Mouse (Mus musculus) heart, embryonic 15.5 days (tissue): ENCODE data around the gene Ctnnd2. TPM values are rescaled to one million over a fixed set of nuclear protein-coding genes. Genes with fewer than 3 reads are reported as not detected.

ENCODE experiments used
- ATAC-seq: fragments of 200-750 bp; cut with Nextera tagmentation; replicated peaks from 2 replicates; pipeline ENCODE4 v1.8.0; 2017; ENCODE audit warnings: low read depth, moderate TSS enrichment; ENCODE audit not compliant: insufficient number of reproducible peaks, insufficient read depth, low FRiP score
- H3K27ac ChIP-seq: fragments of 300-500 bp; sonication (generic); 2 replicates; pipeline ENCODE4 v1.5.1; 2015; ENCODE audit warnings: mild to moderate bottlenecking, inconsistent platforms
- H3K27me3 ChIP-seq: fragments of 300-500 bp; sonication (generic); 2 replicates; pipeline ENCODE4 v1.6.1; 2015; ENCODE audit warnings: inconsistent platforms
- H3K36me3 ChIP-seq: fragments of 300-500 bp; sonication (generic); 2 replicates; pipeline ENCODE4 v1.6.1; 2015; ENCODE audit warnings: mild to moderate bottlenecking, inconsistent platforms
- H3K4me1 ChIP-seq: fragments of 300-500 bp; sonication (generic); replicated peaks from 2 replicates; pipeline ENCODE4 v1.6.1; 2015; ENCODE audit warnings: inconsistent platforms
- H3K4me2 ChIP-seq: fragments of 300-500 bp; sonication (generic); 2 replicates; pipeline ENCODE4 v1.6.1; 2015; ENCODE audit warnings: inconsistent platforms, mild to moderate bottlenecking, moderate library complexity
- H3K4me3 ChIP-seq: fragments of 300-500 bp; sonication (generic); 2 replicates; pipeline ENCODE4 v1.5.1; 2015; ENCODE audit warnings: mild to moderate bottlenecking, inconsistent platforms
- H3K9ac ChIP-seq: fragments of 300-500 bp; sonication (generic); 2 replicates; pipeline ENCODE4 v1.6.1; 2015; ENCODE audit warnings: mild to moderate bottlenecking, inconsistent platforms
- H3K9me3 ChIP-seq: fragments of 300-500 bp; sonication (generic); replicated peaks from 2 replicates; pipeline ENCODE4 v1.6.1; 2016; ENCODE audit warnings: inconsistent platforms
- WGBS: fragments of 180-500 bp; shearing (Covaris S2); methylation state at CpG from one replicate; pipeline ENCODE4 v1.1.7; 2015; ENCODE audit warnings: mixed read lengths; 5-methylcytosine and 5-hydroxymethylcytosine counted together
- polyA plus RNA-seq: library from polyadenylated mRNA; unstranded; fragments of >200 nt; fragmentation: Nextera tagmentation; extraction: Ambion mirVana; gene quantifications from 2 replicates; pipeline ENCODE4 v1.2.1, GENCODE M21; 2015

The Ctnnd2 gene
- polyA plus RNA-seq, 1 experiment from 2014 or later: 1.0 TPM

- Histone ChIP-seq H3K9me3 (no peaks in the 10 kb centered on the region), H3K9ac (no peak overlapping the region), H3K4me2 (no peak overlapping the region), H3K27ac (no peak overlapping the region), H3K4me3 (no peak overlapping the region), H3K36me3 (no peaks in the 10 kb centered on the region), H3K27me3 (no peaks in the 10 kb centered on the region), H3K4me1 (no peaks in the 10 kb centered on the region)
- ATAC-seq: no peak
Measured at GRCm38 (mm10) chr15:30190872-30191271, 18.5 kb downstream of the Ctnnd2 start.

GRCm38 (mm10) chr15:30191931-30192668, 19.7 kb downstream of the Ctnnd2 start:
- H3K27me3 ChIP-seq: no peaks in the 10 kb centered on the region
- no peaks in the 10 kb centered on the region for H3K36me3 ChIP-seq
- no peaks in the 10 kb centered on the region for H3K9me3 ChIP-seq
- no peak overlapping the region for H3K27ac ChIP-seq
- 68% methylated on average over 5 of the region's 5 CpGs for WGBS
- no peaks in the 10 kb centered on the region for H3K4me1 ChIP-seq
- no peak overlapping the region for H3K4me3 ChIP-seq
- no peak for ATAC-seq
- H3K4me2 ChIP-seq: no peak overlapping the region
- no peak overlapping the region for H3K9ac ChIP-seq

DNA sequence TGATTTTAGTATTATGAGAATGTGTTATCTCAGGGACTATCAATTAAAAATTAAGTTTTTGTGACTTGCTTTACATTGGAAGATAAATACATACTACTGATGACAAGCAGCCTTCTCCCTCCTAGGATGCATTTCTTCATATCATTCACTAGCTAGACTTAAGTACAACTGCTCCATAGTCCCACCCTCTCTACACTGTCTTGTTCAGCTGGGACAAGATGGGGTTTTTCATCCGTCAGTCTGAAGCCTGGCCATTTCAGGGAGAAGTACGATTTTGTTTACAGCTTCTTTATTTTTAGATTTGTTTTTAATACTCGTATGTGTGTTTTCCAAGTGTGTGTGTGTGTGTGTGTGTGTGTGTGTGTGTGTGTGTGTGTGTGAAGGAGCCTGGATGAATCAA, 26.0 kb downstream of the Ctnnd2 start:
- H3K4me2 ChIP-seq: no peak overlapping the region
- WGBS: 71% methylated on average over 3 of the region's 3 CpGs
- ATAC-seq: no peak
- H3K27me3 ChIP-seq: no peaks in the 10 kb centered on the region
- no peaks in the 10 kb centered on the region for H3K9me3 ChIP-seq
- no peak overlapping the region for H3K4me3 ChIP-seq
- no peaks in the 10 kb centered on the region for H3K36me3 ChIP-seq
- no peaks in the 10 kb centered on the region for H3K4me1 ChIP-seq
- H3K27ac ChIP-seq: no peak overlapping the region
- H3K9ac ChIP-seq: no peak overlapping the region

- no peak overlapping the region for H3K4me2 ChIP-seq
- WGBS: 56% methylated on average over 1 of the region's 1 CpGs
- H3K27me3 ChIP-seq: no peaks in the 10 kb centered on the region
- no peak overlapping the region for H3K4me3 ChIP-seq
- H3K9ac ChIP-seq: no peak overlapping the region
- H3K36me3 ChIP-seq: no peaks in the 10 kb centered on the region
- H3K4me1 ChIP-seq: no peaks in the 10 kb centered on the region
- ATAC-seq: no peak
- H3K27ac ChIP-seq: no peak overlapping the region
- H3K9me3 ChIP-seq: no peaks in the 10 kb centered on the region
Measured at GRCm38 (mm10) chr15:30199785-30200184, 27.4 kb downstream of the Ctnnd2 start.

GRCm38 (mm10) chr15:30201211-30201610, 28.8 kb downstream of the Ctnnd2 start:
- Histone ChIP-seq H3K27me3 (no peaks in the 10 kb centered on the region), H3K9me3 (no peaks in the 10 kb centered on the region), H3K4me2 (no peak overlapping the region), H3K9ac (no peak overlapping the region), H3K36me3 (no peaks in the 10 kb centered on the region), H3K4me3 (no peak overlapping the region), H3K4me1 (no peaks in the 10 kb centered on the region), H3K27ac (no peak overlapping the region)
- no peak for ATAC-seq
- WGBS: 91% methylated on average over 2 of the region's 2 CpGs

DNA sequence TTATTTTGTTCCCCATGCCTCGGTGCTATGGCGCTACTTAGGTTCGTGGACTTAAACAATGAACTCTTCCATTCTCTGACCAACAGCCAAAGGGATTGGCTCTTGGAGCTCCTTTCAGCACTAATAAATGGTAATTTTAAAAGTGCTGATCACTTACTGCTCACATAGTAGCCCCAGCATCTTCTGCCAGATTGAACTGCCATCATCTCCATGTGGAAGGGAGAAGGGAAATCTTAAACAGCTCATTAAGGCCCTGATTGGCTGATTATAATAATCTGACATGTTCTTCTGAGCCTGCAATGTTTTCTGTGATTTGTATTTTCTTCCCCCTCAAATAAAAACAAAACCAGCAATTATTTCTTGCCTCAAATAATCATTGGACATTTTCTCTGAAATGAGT, 29.2 kb downstream of the Ctnnd2 start:
- Histone ChIP-seq H3K36me3 (no peaks in the 10 kb centered on the region), H3K4me3 (no peak overlapping the region), H3K27ac (no peak overlapping the region), H3K9ac (no peak overlapping the region), H3K4me1 (no peaks in the 10 kb centered on the region), H3K27me3 (no peaks in the 10 kb centered on the region), H3K9me3 (no peaks in the 10 kb centered on the region), H3K4me2 (no peak overlapping the region)
- ATAC-seq: no peak
- 91% methylated on average over 3 of the region's 3 CpGs for WGBS

DNA sequence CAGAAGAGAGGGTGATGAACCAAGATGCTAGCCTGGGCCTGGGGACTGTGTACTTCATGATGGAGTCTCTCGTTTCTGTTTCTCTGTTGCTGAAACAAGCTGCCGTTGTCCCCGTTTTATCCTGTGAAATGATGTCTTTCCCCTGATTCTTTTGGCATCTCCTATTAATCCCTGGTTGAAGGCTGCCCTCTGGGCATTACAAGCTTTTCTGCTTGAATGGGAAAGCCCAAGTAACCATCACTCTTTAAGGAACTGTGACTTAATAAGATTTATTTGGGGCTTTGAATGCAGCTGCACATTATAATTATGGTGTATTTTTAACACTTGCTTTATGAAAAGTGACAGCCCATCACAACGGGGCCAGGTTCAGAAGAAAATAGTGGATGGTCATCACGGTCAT, 40.4 kb downstream of the Ctnnd2 start:
- Histone ChIP-seq H3K4me3 (no peak overlapping the region), H3K9me3 (no peaks in the 10 kb centered on the region), H3K27me3 (no peaks in the 10 kb centered on the region), H3K36me3 (no peaks in the 10 kb centered on the region), H3K4me1 (no peaks in the 10 kb centered on the region), H3K27ac (no peak overlapping the region), H3K4me2 (no peak overlapping the region), H3K9ac (no peak overlapping the region)
- no peak for ATAC-seq
- 76% methylated on average over 5 of the region's 5 CpGs for WGBS

DNA sequence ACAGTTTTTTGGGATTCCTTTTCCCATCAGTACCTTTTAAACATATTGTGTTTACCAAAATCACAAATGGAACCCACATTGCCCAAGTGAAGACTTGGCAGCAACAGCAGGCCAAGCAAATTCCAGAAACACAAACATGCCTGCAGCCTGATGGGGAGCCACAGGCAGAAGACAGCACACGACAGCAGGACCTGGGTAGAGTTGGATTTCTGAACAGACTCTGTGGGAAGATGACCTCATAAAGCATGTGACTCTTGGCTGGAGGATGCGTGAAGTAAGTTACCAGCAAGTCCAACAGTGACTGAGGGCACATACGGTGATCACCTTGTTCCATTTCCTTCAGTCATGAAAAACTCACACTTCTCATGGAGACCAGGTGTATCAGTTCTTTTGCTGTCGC, 43.5 kb downstream of the Ctnnd2 start:
- Histone ChIP-seq H3K27ac (no peak overlapping the region), H3K9me3 (no peaks in the 10 kb centered on the region), H3K4me3 (no peak overlapping the region), H3K4me2 (no peak overlapping the region), H3K27me3 (no peaks in the 10 kb centered on the region), H3K9ac (no peak overlapping the region), H3K36me3 (no peaks in the 10 kb centered on the region), H3K4me1 (no peaks in the 10 kb centered on the region)
- 74% methylated on average over 4 of the region's 4 CpGs for WGBS
- ATAC-seq: no peak

GRCm38 (mm10) chr15:30229112-30229511, 56.7 kb downstream of the Ctnnd2 start:
- no peak overlapping the region for H3K9ac ChIP-seq
- ATAC-seq: no peak
- 90% methylated on average over 4 of the region's 4 CpGs for WGBS

DNA sequence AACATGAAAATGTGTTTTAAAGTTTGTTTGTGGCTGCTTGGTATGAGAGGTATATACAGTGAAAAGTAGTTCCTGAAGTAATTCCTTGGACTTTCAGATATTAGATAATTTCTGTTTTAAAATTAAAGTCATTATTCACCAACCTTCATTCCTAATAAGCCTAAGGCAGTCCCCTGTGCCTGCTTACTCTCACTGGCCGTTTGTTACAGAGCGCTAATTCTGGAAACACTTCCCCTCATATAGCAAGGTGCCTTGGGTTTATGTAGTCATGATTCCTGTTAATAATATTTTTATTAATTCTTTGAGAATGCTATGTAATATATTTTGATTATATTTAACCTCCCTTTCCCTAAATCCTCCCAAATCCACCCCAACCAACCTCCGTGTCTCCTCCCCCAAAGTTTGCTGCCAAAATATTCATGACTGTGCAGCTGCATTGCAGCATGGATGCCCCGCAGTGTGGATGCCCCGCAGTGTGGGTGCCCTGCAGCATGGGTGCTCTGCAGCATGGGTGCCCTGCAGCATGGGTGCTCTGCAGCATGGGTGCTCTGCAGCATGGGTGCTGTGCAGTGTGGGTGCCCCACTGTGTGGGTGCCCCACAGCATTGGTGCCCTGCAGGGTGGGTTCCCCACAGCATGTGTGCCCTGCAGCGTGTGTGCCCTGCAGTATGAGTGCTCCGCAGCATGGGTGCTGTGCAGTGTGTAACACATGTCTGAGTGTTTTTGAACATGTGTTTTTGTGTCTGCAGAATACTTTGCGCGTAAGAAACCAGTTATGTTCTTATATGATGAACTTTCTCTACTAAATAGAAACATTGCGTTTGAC, 63.0 kb downstream of the Ctnnd2 start:
- 87% methylated on average over 10 of the region's 10 CpGs for WGBS

More at GRCm38 (mm10) chr15:30229112-30229511, 56.7 kb downstream of the Ctnnd2 start:
- H3K27me3 ChIP-seq: no peaks in the 10 kb centered on the region
- no peaks in the 10 kb centered on the region for H3K4me1 ChIP-seq
- H3K27ac ChIP-seq: no peak overlapping the region
- no peak overlapping the region for H3K4me2 ChIP-seq
- no peaks in the 10 kb centered on the region for H3K36me3 ChIP-seq
- no peaks in the 10 kb centered on the region for H3K9me3 ChIP-seq
- no peak overlapping the region for H3K4me3 ChIP-seq

GRCm38 (mm10) chr15:30240881-30241280, 68.5 kb downstream of the Ctnnd2 start:
- no peak for ATAC-seq
- 74% methylated on average over 2 of the region's 2 CpGs for WGBS
- H3K4me3 ChIP-seq: no peak overlapping the region

More for the DNA sequence above, 63.0 kb downstream of the Ctnnd2 start:
- Histone ChIP-seq H3K27ac (no peak overlapping the region), H3K27me3 (no peaks in the 10 kb centered on the region), H3K4me1 (no peaks in the 10 kb centered on the region), H3K9ac (no peak overlapping the region), H3K4me2 (no peak overlapping the region), H3K9me3 (no peaks in the 10 kb centered on the region), H3K4me3 (no peak overlapping the region), H3K36me3 (no peaks in the 10 kb centered on the region)
- no peak for ATAC-seq

DNA sequence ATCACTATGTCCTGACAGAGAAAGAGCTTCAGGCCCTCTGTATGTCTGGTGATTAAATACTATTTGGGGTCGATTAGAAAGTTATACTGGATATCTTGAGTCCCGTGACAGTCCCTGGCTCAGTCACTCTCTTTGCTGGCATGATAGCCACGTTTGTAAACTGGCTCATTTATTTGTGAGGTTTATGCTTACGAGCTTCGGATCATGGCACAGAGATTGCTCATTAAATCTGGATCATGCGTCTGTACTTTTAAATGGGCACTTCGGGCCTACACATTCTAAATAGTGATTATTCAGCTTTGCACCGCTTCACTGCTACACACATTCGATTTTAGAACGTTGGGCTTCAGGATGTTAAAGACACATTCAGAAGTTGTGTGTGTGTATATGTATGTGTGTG, 96.4 kb downstream of the Ctnnd2 start:
- Histone ChIP-seq H3K36me3 (no peaks in the 10 kb centered on the region), H3K27ac (no peak overlapping the region), H3K9me3 (no peaks in the 10 kb centered on the region), H3K4me2 (no peak overlapping the region), H3K9ac (no peak overlapping the region), H3K27me3 (no peaks in the 10 kb centered on the region), H3K4me3 (no peak overlapping the region), H3K4me1 (no peaks in the 10 kb centered on the region)
- ATAC-seq: no peak
- 83% methylated on average over 10 of the region's 10 CpGs for WGBS

More at GRCm38 (mm10) chr15:30240881-30241280, 68.5 kb downstream of the Ctnnd2 start:
- no peaks in the 10 kb centered on the region for H3K4me1 ChIP-seq
- no peak overlapping the region for H3K9ac ChIP-seq
- no peak overlapping the region for H3K4me2 ChIP-seq
- no peaks in the 10 kb centered on the region for H3K27me3 ChIP-seq
- H3K36me3 ChIP-seq: no peaks in the 10 kb centered on the region
- no peak overlapping the region for H3K27ac ChIP-seq
- H3K9me3 ChIP-seq: no peaks in the 10 kb centered on the region
